Comparison of ENCODE assay signal across 8 mouse cellular contexts in genomic region chr12:76318282-76319212, GRCm38 (mm10). TPM values are rescaled to one million over a fixed set of nuclear protein-coding genes. Genes with fewer than 3 reads are reported as not detected.
DNase-seq lines count a peak whose midpoint lies in the region; ATAC-seq and TF ChIP-seq lines count a peak whose summit lies in the region.

No protein-coding gene starts in this region.

- peak; percentile 7 for DNase-seq in kidney, postnatal 0 days (ENCODE audit: low spot score)
- DNase-seq in kidney, postnatal 14 days = no peak
- peak; percentile 15 to 39 for DNase-seq in spleen, postnatal 10 days (ENCODE audit: low spot score in 2 of 2)
- no peak for DNase-seq in cerebellum, adult 8-10 months
- DNase-seq in cerebellum, adult 9-11 months = no peak
- DNase-seq in gastrocnemius, adult 8-10 months (ENCODE audit: low spot score in 2 of 2) = no peak

- H3K4me3 ChIP-seq in kidney, postnatal 0 days (replicated peaks; ENCODE audit: low read depth, low read length) = no peak overlapping the region
- 0 out of 2 replicates have a peak overlapping the region, but pooled peaks have one; percentile 0 for H3K4me3 ChIP-seq in liver, embryonic 16.5 days (ENCODE audit: low read depth, low read length)

- no peak for TF ChIP-seq CTCF in kidney, postnatal 0 days (IDR thresholded peaks at IDR 0.05; ENCODE audit: low read depth)

- no peak overlapping the region for H3K4me2 ChIP-seq in kidney, postnatal 0 days (ENCODE audit: low read length)
- H3K4me2 ChIP-seq in liver, embryonic 16.5 days (ENCODE audit: low read depth, low read length) = peak overlapping the region; percentile 44

- H3K4me1 ChIP-seq in kidney, postnatal 0 days (replicated peaks; ENCODE audit: insufficient read depth, low read length) = no peaks in the 10 kb centered on the region
- peaks cover 17% of the 10 kb centered on the region for H3K4me1 ChIP-seq in liver, embryonic 16.5 days (ENCODE audit: control insufficient read depth, low read depth, low read length)

- WGBS in kidney, postnatal 0 days = 56% methylated on average over 9 of the region's 9 CpGs
- WGBS in liver, embryonic 16.5 days (ENCODE audit: insufficient replicate concordance) = 7% methylated on average over 9 of the region's 9 CpGs

- H3K27ac ChIP-seq in kidney, postnatal 0 days = no peak overlapping the region
- H3K27ac ChIP-seq in liver, embryonic 16.5 days (ENCODE audit: low read length) = peak overlapping the region; percentile 70

- peaks cover 25% of the 10 kb centered on the region for H3K36me3 ChIP-seq in kidney, postnatal 0 days (ENCODE audit: insufficient read depth, low read length)
- H3K36me3 ChIP-seq in liver, embryonic 16.5 days (ENCODE audit: control insufficient read depth, insufficient read depth) = peaks cover 5% of the 10 kb centered on the region; the same call in 1 of the 2 replicates

- no peaks in the 10 kb centered on the region for H3K27me3 ChIP-seq in kidney, postnatal 0 days (ENCODE audit: insufficient read depth, low read length)
- H3K27me3 ChIP-seq in liver, embryonic 16.5 days (ENCODE audit: control insufficient read depth, insufficient read depth, low read depth, low read length) = no peaks in the 10 kb centered on the region

- ATAC-seq in kidney, postnatal 0 days (replicated peaks; ENCODE audit: low FRiP score, low read depth) = no peak
- ATAC-seq in common myeloid progenitor, adult 5-6 weeks (replicated peaks; ENCODE audit: low read depth, poor library complexity, severe bottlenecking) = peak; percentile 93
- peak; percentile 92 for ATAC-seq in liver, embryonic 16.5 days (ENCODE audit: low read depth)

- no peaks in the 10 kb centered on the region for H3K9me3 ChIP-seq in kidney, postnatal 0 days (replicated peaks; ENCODE audit: low read length)
- H3K9me3 ChIP-seq in liver, embryonic 16.5 days (replicated peaks; ENCODE audit: control insufficient read depth, low read length) = no peaks in the 10 kb centered on the region

- no peak overlapping the region for H3K9ac ChIP-seq in kidney, postnatal 0 days (ENCODE audit: low read depth, low read length)
- no peak overlapping the region; the same call in 1 of the 2 replicates for H3K9ac ChIP-seq in liver, embryonic 16.5 days (ENCODE audit: low read depth, low read length)

RNA-seq across cellular contexts. Expression of gene Akap5, which starts 6.1 kb away (rescaled TPM):
- 0.43 and 0.54 TPM in 2 replicates for polyA plus RNA-seq in kidney, postnatal 0 days (2015; fragmentation: Nextera tagmentation; extraction: Ambion mirVana)
- 0.87 and 1.4 TPM in 2 replicates for total RNA-seq in common myeloid progenitor, adult 5-6 weeks (2017)
- 0.16 and 0.21 TPM in 2 replicates for polyA plus RNA-seq in liver, embryonic 16.5 days (2015; fragmentation: Nextera tagmentation; extraction: Ambion mirVana)
- total RNA-seq in gastrocnemius, adult 8-10 months (2022) = under 1 TPM; 0.24 to 0.51 (median 0.39) TPM

RNA-seq across cellular contexts. Expression of gene Zbtb25, which starts 50.9 kb away (rescaled TPM):
- polyA plus RNA-seq in kidney, postnatal 0 days (2015; fragmentation: Nextera tagmentation; extraction: Ambion mirVana) = 13.0 and 13.2 TPM in 2 replicates
- 18.7 and 33.0 TPM in 2 replicates for total RNA-seq in common myeloid progenitor, adult 5-6 weeks (2017)
- 4.1 and 4.8 TPM in 2 replicates for polyA plus RNA-seq in liver, embryonic 16.5 days (2015; fragmentation: Nextera tagmentation; extraction: Ambion mirVana)
- total RNA-seq in gastrocnemius, adult 8-10 months (2022) = 1 to 10 TPM; 6.7 to 8.9 (median 8.4) TPM

RNA-seq across cellular contexts. Expression of gene Zbtb1, which starts 51.5 kb away (rescaled TPM):
- polyA plus RNA-seq in kidney, postnatal 0 days (2015; fragmentation: Nextera tagmentation; extraction: Ambion mirVana) = 8.2 and 9.0 TPM in 2 replicates
- total RNA-seq in common myeloid progenitor, adult 5-6 weeks (2017) = 21.1 and 27.2 TPM in 2 replicates
- 2.9 and 3.4 TPM in 2 replicates for polyA plus RNA-seq in liver, embryonic 16.5 days (2015; fragmentation: Nextera tagmentation; extraction: Ambion mirVana)
- total RNA-seq in gastrocnemius, adult 8-10 months (2022) = 1 to 10 TPM; 4.0 to 5.1 (median 4.3) TPM

Comparison
In these comparisons a context has a peak if more than half of its experiments do, and no peak if none do; other contexts are left out.
1. DNase-seq: peak in kidney, postnatal 0 days (single experiment) and spleen, postnatal 10 days (2 of 2); none in kidney, postnatal 14 days (single experiment), cerebellum, adult 8-10 months (single experiment), cerebellum, adult 9-11 months (single experiment) and gastrocnemius, adult 8-10 months (0 of 2).